Mouse (Mus musculus): ENCODE data around the gene Wdr48.

DNA sequence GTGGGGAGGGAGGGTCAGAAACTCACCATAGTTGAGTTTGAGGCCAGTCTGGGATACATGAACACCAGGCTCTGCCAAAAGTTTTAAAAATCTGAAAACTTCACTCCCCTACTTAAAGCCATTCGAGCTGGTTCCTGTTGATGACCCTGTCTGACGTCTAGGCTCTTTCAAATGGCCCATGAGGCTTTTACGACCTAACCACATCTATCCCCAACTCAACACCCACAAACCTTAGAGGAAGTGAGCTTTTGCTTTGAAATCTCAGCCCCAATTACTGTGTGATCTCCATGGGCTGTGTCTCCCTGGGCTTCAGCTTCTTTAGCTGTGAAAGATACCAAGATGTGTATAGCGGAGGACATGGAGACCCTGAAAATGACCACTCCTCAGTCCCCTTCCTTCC is 43.8 kb downstream of the Wdr48 start:
- TF ChIP-seq POLR2A (IDR thresholded peaks at IDR 0.05; ENCODE audit: insufficient read depth, low read depth, low read length) (no peak), CTCF (IDR thresholded peaks at IDR 0.05) (no peak)
